In the genomic region with DNA sequence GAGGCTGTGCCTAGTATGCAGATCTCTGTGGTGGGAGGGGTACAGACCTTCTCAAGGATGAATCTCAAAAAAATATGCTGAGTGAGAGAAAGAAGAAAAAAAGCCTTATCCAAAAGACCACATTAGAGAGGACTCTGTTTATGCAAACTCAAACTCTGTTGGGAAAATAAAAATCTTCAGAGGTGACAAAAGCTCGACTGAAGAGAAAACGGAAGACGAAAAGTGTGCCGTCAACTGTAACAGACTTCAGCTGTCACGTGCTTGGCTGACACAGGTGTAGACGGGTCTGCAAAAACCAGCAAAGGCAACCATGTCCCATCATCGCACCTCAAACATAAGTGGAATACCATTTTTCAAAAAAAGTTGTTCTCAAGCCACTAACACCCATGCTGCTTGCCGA, we compare ENCODE assay signal across 8 mouse cellular contexts. TPM values are rescaled to one million over a fixed set of nuclear protein-coding genes. Genes with fewer than 3 reads are reported as not detected.
A peak's percentile ranks its signal among the peaks of the same experiment; 100 is the strongest.
DNase-seq lines count a peak whose midpoint lies in the region; TF ChIP-seq lines count a peak whose summit lies in the region.

No protein-coding gene starts in this region.

- no peaks in the 10 kb centered on the region for H3K36me3 ChIP-seq in testis, adult 2 months (ENCODE audit: control insufficient read depth, insufficient read depth, low read length)
- H3K36me3 ChIP-seq in midbrain, embryonic 10.5 days: peaks cover 7% of the 10 kb centered on the region; the same call in 1 of the 2 replicates

- DNase-seq in embryo, embryonic 10.5 days (ENCODE audit: low spot score): peak; percentile 2
- DNase-seq in embryo, embryonic 11 days: no peak
- no peak for DNase-seq in testis, postnatal 14 days (ENCODE audit: low spot score)
- DNase-seq in midbrain, embryonic 10.5 days (ENCODE audit: low spot score): no peak
- DNase-seq in urinary bladder, adult 2 months (ENCODE audit: low spot score): no peak
- DNase-seq in layer of hippocampus, postnatal 10 days (ENCODE audit: low spot score in 2 of 2): no peak
- no peak for DNase-seq in layer of hippocampus, adult 8-10 months (ENCODE audit: low spot score in 2 of 2)

- no peaks in the 10 kb centered on the region for H3K27me3 ChIP-seq in testis, adult 2 months (ENCODE audit: control insufficient read depth, insufficient read depth, low read length)
- H3K27me3 ChIP-seq in midbrain, embryonic 10.5 days (ENCODE audit: low read depth, poor library complexity, severe bottlenecking): peaks cover 6% of the 10 kb centered on the region; the same call in 1 of the 2 replicates

- TF ChIP-seq POLR2A in testis, adult 2 months (IDR thresholded peaks at IDR 0.05; ENCODE audit: control insufficient read depth, low read depth, low read length): no peak

- WGBS in midbrain, embryonic 10.5 days: 81% methylated on average over 8 of the region's 8 CpGs

- H3K9me3 ChIP-seq in midbrain, embryonic 10.5 days (replicated peaks): no peaks in the 10 kb centered on the region

- no peak overlapping the region for H3K27ac ChIP-seq in testis, adult 2 months (ENCODE audit: control insufficient read depth, insufficient read depth, low read depth, low read length)
- no peak overlapping the region for H3K27ac ChIP-seq in midbrain, embryonic 10.5 days (replicated peaks)

- no peak for TF ChIP-seq CTCF in testis, adult 2 months (IDR thresholded peaks at IDR 0.05; ENCODE audit: control insufficient read depth, insufficient read depth, insufficient replicate concordance, low read depth, low read length)

- no peaks in the 10 kb centered on the region; the same call in 1 of the 2 replicates for H3K4me1 ChIP-seq in testis, adult 2 months (ENCODE audit: control insufficient read depth, insufficient read depth, low read length)
- peaks cover 40% of the 10 kb centered on the region for H3K4me1 ChIP-seq in midbrain, embryonic 10.5 days

- H3K4me3 ChIP-seq in testis, adult 2 months (ENCODE audit: control insufficient read depth, low read depth, low read length): peak overlapping the region; percentile 12
- H3K4me3 ChIP-seq in midbrain, embryonic 10.5 days: peak overlapping the region; percentile 99

RNA-seq across cellular contexts. Expression of a gene that starts 1.7 kb away (rescaled TPM):
- polyA plus RNA-seq in testis, adult 2 months (2012; rRNA removed): 95.2 and 117 TPM in 2 replicates
- polyA plus RNA-seq in midbrain, embryonic 10.5 days (2016; fragmentation: Nextera tagmentation; extraction: Ambion mirVana): 128 and 134 TPM in 2 replicates
- polyA plus RNA-seq in urinary bladder, adult 2 months (2012; rRNA removed): 52.2 and 56.8 TPM in 2 replicates
- total RNA-seq in layer of hippocampus, postnatal 10 days (2021): 100 to 1,000 TPM; 129 to 135 TPM
- 100 to 1,000 TPM; 139 to 165 (median 152) TPM for total RNA-seq in layer of hippocampus, adult 8-10 months (2022)

RNA-seq across cellular contexts. Expression of a gene that starts 56.4 kb away (rescaled TPM):
- 6.0 and 6.7 TPM in 2 replicates for polyA plus RNA-seq in testis, adult 2 months (2012; rRNA removed)
- 56.1 and 62.9 TPM in 2 replicates for polyA plus RNA-seq in midbrain, embryonic 10.5 days (2016; fragmentation: Nextera tagmentation; extraction: Ambion mirVana)
- 35.3 and 38.1 TPM in 2 replicates for polyA plus RNA-seq in urinary bladder, adult 2 months (2012; rRNA removed)
- 10 to 100 TPM; 29.2 to 33.3 TPM for total RNA-seq in layer of hippocampus, postnatal 10 days (2021)
- total RNA-seq in layer of hippocampus, adult 8-10 months (2022): 10 to 100 TPM; 29.5 to 39.2 (median 33.4) TPM
